Mouse (Mus musculus) kidney, adult 2 months (tissue): ENCODE measurements around the gene Ankib1.

ENCODE experiments used
- CTCF ChIP-seq: fragments of 200-500 bp; conservative IDR thresholded peaks from 2 replicates; pipeline ENCODE4 v1.5.1; 2011; ENCODE audit warnings: low read depth, mild to moderate bottlenecking, control low read depth, low read length, moderate library complexity, mixed read lengths; ENCODE audit not compliant: insufficient read depth, insufficient read length
- POLR2A ChIP-seq: fragments of 200-500 bp; IDR thresholded peaks from one replicate; pipeline ENCODE4 v1.6.1; 2011; ENCODE audit warnings: low read depth, low read length, control low read depth

GRCm38 (mm10) chr5:3665225-3665624 is 137.5 kb downstream of the Ankib1 start:
- no peak for TF ChIP-seq CTCF
- TF ChIP-seq POLR2A: no peak
